Mouse (Mus musculus) liver (tissue): ENCODE results near the gene AU041133.
"Not testable (repeated sequence)": the region's sequence is repeated elsewhere in the genome, so short reads cannot be mapped to it uniquely, and the experiment has no call there.

ENCODE experiments used
- DNase-seq: peaks from one replicate; pipeline ENCODE4 v3.0.0-alpha.2; 2020; ENCODE audit warnings: mixed read lengths

AU041133 gene

DNA sequence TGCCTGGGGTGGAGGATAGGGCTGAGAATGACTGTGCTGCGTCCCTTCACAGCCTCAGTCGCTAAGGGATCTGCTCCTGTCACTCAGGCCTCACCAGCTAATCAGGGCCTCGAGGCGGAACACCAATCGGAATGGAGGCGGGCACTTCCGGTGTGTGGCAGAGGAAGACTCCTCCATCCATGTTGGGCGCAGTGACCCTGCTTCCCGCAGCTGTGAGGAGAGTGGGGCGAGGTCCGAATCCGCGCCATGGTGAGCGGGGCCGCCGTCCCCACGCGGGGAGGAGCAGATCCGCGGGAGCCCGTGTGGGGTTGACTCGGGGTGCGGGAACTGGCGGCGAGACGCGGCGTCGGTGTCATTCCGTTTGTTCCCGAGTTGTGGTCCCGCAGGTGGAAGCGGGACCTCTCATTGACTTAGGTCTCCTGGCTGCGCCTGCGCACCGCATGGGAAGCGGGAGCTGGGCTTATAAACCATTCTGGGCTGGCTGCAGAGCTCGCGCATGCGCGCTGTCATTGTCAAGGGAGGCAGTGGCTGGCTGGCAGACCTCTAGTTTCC, at the start of gene AU041133:
AU041133 (plus strand) TSS at position 164 of the 552 bp plus-strand sequence.
- DNase-seq = peak; percentile 83

DNA sequence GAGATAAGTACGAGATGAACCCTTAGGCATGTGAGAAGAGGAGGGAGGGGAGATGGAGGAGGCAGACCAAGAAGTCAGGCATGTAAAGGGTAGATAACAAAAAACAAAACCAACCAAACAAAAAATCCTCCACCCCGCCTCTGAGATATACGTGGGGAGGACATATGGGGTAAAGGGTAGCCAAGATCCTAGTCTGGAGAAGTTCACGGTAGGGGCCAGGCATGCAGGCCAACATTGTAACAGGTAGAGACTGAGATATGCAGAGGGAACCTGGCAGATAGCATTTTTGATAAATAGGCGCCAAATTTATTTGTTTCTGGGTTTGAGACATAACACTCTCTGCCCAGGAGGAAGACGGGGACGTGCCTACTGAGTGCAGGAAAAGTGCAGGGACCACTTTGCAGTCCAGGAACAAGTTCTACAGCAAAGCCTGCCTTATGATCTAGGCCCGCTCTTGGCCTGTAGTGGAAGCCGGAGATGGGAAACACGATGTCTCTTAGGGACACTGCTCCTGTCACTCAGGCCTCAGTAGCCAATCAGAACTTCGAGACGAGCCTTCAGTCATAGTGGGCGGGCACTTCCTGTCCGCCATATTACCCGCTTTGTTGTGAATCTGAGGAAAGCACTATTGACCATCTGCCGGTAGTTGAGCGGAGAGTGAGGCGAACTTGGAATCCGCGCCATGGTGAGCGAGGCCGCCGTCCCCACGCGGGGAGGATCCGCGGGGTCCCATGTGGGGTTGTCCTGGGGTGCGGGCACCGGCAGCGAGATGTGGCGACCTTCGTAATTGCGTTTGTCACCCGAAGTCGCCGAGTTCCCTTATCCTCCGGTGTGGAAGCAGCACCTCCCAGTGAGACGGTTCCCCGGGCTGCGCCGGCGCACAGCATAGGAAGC, 44.8 kb upstream of the AU041133 start, which contains the start of gene BC024063:
BC024063 (plus strand) TSS at position 626 of the 894 bp plus-strand sequence.
- peak; percentile 60 for DNase-seq

DNA sequence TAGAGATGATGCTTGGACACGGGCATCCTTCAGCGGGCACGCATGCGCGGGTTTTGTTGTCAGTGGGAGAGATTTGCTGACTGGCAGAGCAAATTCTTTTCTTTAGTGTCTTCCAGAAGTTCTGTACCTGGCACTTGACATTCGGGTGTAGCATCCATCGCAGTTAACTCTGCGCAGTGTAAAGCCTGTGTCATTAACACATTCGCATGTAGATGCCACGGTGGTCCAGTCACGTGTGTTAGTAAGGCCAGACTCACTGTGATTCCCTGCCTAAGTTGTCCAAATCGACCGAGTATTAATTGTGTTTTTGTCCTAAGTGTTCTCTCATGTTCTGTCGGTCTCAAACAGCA, 44.2 kb upstream of the AU041133 start:
- not testable (repeated sequence) for DNase-seq

DNA sequence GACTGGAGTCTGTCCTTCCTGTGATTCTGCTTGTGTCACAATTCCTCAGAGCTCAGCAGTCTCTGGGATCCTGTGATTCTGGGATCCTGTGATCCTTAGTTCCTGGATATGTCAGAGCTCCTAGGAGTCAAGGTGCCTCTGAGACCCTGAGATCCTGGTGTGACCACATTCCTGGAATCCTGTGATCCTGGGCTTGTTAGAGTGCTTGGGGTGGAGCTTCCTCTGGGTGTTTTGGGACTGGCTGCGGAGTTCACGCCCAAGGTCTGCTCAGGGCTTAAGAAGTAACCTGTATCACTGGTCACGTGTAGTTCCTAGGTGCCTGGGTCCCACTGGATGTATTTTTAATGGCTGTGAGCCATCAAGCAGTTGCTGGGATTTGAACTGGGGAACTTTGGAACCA, 10.6 kb upstream of the AU041133 start:
- no peak for DNase-seq

DNA sequence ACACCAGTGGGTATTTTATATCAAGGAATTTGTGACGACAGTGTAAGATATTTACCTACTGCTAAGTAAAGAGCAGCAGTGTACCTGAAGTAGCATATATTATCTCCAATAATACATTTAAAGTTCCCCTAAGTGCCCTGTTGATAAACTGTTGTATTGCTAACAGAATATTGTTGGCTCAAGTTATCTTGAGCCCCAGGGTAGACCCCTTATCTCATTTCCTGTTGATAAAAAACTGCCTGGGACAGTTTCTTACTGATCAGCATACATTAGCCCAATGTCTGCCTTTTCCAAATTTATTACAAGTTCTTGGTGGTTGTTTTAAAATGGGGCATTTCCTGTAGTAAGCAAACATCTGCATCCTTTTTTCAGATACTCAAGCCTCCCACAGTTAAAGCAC, 17.5 kb downstream of the AU041133 start:
- no peak for DNase-seq

DNA sequence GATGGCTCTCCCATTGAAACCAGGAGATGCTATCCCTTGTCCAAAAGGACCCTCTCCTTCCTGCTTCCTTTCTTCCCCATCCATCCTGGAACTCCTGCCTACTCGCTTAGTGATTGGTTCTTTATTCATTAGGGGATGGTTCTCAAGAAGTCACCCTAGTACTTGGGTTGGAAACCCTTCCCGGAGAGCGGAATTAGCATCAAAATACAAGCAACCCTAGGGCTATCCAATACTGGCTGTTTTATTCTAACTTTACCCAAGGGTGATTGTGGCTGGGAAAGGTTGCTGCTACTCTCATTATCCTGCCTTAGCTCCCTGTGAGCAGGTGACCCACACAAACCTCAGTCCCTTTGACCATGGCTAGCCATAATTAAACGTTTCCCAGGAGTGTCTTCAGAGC, 19.8 kb downstream of the AU041133 start:
- DNase-seq = no peak

DNA sequence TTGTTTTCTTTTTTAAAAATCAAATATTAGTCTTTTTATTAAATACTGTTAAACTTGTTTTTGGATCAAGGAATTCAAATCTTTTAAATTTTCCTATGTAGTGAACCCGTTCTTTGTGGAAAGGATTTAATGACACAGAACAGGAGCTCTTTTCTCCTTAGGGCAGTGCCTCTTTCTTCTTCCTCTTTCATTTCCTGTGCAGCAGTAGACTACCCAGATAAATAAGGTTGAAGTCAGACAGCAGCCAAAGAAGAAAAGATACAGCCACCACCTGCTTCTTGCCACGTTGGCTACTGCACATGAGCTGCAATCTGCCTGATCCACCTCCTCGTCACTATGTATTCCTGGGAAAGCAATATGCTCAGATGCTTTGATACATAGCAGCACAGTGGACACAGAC, 40.0 kb downstream of the AU041133 start:
- DNase-seq = no peak

DNA sequence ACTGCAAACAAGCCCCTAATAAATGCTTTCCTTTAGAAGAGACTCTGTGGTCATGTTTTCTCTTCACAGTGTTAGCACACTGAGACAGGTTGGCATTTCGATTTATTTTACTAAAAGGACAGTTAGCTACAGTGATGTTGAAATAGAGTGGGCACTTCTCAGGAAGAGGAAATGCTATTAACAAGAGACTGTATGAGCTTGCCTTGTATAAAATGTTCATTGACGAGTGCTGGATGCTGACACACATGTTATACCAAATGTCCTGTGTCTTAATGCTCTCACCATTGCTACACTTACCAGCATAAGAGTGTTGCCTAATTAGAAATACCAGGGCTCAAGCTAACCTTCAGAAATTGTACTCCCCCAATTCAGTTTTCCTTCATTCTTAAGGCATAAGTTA, 42.0 kb downstream of the AU041133 start:
- DNase-seq = no peak

DNA sequence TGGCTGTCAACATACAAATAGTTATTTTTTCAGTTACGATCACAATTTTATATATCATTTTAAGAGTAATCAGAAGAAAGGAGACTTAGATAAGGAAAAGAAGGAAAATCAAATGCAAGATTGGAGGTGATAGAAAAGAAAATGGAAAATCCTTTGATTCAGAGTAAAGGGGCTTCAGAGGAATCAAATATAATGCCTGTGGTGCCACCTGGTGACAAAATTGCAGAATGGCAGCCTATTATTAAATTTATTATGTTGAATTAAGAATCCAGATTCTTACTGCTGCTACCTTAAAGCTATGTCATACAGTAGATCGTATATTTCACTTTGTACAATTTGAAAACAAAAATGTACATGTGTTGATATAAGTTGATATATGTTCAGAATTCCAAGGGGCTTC, 43.0 kb downstream of the AU041133 start:
- DNase-seq = no peak

DNA sequence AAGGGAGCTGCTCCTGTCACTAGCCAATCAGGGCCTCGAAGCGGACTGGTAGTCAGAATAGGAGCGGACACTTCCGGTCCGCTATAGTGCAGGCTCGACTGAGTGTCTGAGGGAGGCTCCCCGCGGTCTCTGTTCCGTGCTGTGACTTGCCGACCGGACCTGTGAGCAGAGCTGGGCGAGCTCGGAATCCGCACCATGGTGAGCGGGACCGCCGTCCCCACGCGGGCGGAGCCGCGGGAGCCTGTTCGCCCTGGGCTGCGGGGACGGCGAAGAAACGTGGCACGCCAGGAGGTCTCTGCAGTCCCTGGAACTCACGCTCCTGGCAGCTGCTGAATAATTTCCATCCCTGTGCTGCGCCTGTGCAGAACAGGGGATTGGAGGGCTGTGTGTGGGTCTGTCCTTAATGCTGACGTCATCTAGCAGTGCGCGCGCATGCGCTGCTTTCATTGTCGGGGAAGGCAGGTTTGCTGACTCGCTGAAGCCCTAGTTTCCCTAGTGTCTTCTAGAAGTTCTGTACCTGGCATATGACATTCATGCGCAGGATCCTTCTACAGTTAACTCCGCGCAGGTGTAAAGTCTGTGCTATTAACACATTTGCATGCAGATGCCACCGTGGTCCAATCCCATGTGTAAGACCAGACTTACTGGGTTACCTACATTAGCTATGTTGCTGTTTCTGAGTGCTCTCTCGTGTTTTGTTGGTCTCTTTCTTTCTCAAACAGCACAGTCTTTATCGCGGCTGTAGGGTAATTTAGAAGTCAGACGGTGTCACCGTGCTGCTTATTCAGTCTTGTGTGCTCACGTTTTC, 50.6 kb downstream of the AU041133 start:
- DNase-seq = peak; percentile 77
